Mouse (Mus musculus) layer of hippocampus, adult 2 months (tissue): ENCODE data around the gene Tmed2. TPM values are rescaled to one million over a fixed set of nuclear protein-coding genes. Genes with fewer than 3 reads are reported as not detected.
"Not testable (repeated sequence)": the region's sequence is repeated elsewhere in the genome, so short reads cannot be mapped to it uniquely, and the experiment has no call there.

ENCODE experiments used
- DNase-seq, 2 experiments: peaks; one replicate each; pipeline ENCODE4 v3.0.0; 2022; ENCODE audit warnings: low spot score in 2 of 2
- H3K27ac ChIP-seq: fragments of 200-600 bp; 2 replicates; pipeline ENCODE4 v1.8.1; 2022
- H3K4me3 ChIP-seq: fragments of 200-600 bp; 2 replicates; pipeline ENCODE4 v1.8.1; 2022; ENCODE audit warnings: mild to moderate bottlenecking
- CTCF ChIP-seq: fragments of 200-600 bp; conservative IDR thresholded peaks from 2 replicates; pipeline ENCODE4 v1.8.1; 2022; ENCODE audit warnings: antibody characterized with exemption, mild to moderate bottlenecking, moderate library complexity
- total RNA-seq, 2 experiments: library from RNA; stranded (reverse); gene quantifications; 2 replicates each; pipeline ENCODE4 v1.2.3; 2021

Tmed2 gene
- total RNA-seq, 2 experiments from 2014 or later = 97.4 to 99.3 TPM

DNA sequence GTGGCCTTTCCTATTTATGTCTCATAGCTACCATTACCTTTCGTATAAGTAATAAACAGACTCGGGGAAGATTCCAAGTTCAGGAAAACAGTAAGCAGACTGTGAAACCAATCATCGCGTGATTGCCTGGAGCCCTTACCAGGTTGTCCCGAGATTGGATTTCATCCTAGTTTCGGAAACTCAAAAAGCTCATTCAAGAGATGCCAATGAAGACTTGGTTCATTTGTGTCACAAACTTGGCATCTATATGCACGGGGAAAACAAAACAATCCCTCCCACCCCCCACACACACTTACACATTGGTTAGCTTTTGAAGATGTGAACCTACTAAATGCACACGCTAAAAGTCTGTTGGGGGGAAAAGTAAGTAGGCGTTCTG lies 11.6 kb downstream of the Tmed2 start:
- DNase-seq = no peak
- peak overlapping the region; percentile 91 for H3K27ac ChIP-seq
- TF ChIP-seq CTCF = no peak
- peak overlapping the region; percentile 87 for H3K4me3 ChIP-seq

DNA sequence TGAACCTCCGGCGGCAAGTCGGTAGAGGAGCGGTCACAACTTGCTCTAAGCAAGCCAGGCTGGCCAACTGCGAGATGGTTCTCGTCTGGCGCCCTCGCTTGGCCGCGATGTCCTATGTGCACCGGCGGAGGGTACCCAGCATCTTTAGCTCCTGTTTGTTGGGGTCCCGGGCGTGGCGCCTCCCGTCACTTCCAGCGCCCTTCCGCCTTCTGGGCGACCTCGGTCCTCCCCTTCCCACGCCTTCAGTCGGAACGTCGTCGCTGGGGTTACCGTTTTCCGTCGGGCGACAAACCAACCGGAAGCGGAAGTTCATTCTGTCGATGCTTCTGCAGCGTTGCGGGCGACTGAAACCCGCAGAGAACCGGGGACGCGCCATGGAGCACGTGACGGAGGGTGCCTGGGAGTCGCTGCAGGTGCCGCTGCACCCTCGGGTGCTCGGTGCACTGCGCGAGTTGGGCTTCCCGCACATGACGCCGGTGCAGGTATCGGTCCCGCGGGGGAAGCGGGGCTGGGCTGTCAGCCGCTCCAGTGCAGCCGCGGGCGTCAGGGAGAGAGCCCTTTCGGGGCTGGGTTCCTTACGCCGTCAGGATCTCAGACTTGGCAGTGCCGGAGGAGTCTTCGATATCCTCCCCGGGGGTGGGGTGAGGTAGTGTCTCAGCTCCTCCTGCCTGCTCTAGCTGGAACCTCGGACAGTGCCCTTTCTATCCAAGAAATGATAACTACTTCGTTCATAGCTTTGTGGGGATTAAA lies 12.2 kb downstream of the Tmed2 start, which contains the start of gene Ddx55:
Gene Ddx55 (plus strand): TSS at position 307 of the 750 bp plus-strand sequence.
- Histone ChIP-seq H3K27ac (peak within 1 kb of the TSS; percentile 91), H3K4me3 (peak within 1 kb of the TSS; percentile 87)
- peak; percentile 90 to 92 for DNase-seq
- TF ChIP-seq CTCF = peak; percentile 19; the same call in 1 of the 2 replicates

DNA sequence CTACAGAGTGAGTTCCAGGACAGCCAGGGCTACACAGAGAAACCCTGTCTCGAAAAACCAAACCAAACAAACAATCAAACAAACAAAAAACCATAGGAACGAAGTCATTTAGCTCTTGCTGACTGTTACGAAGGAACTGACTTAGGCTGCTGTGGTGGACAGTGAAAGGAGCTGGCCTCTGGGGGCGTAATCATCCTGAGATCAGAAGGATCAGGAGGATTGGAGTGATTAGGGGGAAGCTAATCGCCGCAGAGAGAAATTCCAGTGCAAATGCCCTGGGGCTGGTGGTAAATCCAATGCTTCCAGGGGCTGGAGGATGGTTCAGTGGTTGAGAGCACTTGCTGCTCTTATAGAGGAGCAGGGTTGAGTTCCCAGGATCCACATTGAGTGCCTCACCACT lies 13.1 kb downstream of the Tmed2 start:
- TF ChIP-seq CTCF = no peak
- no peak overlapping the region for H3K27ac ChIP-seq
- H3K4me3 ChIP-seq = peak overlapping the region; percentile 87
- no peak for DNase-seq

DNA sequence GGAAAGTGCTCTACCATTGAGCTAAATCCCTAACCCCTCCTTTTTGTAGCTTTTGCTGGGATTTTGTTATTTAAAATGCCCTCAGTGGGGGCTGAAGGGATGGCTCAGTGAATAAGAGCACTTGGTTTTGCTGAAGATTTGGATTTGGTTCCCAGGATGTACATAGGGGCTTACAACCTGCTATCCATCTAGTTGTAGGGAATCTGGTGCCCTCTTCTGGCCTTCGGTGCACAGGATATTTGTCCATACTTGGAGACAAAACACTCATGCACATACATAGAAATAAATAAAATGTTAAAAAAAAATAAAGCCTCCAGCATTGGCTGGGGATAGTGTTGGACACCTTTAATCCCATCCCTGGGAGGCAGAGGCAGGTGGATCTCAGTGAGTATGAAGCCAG lies 14.7 kb downstream of the Tmed2 start:
- no peak for DNase-seq
- peak; percentile 71 for TF ChIP-seq CTCF
- no peak overlapping the region for H3K27ac ChIP-seq
- no peak overlapping the region for H3K4me3 ChIP-seq

DNA sequence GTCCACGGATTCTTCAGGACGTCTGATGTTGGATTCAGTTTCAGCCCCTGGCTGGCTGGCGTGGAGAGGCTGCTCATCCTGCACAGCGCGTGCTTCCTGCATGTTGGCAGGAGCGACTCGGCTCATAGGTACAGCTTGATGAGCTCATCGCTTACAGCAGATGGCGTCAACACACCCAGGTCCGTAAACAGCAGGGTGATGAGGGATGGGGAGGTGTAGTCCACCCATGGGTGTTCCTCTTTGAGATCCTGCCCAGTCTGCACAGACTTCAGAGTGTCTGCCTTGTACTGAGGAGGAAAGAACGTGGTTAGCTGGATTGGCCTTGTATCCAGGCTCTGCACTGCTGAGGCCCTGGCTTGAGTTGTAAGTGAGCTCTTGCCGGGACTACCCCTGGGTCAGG lies 30.6 kb downstream of the Tmed2 start:
- TF ChIP-seq CTCF = no peak
- H3K27ac ChIP-seq = peak overlapping the region; percentile 75
- no peak overlapping the region for H3K4me3 ChIP-seq
- peak; percentile 67 to 83 for DNase-seq

DNA sequence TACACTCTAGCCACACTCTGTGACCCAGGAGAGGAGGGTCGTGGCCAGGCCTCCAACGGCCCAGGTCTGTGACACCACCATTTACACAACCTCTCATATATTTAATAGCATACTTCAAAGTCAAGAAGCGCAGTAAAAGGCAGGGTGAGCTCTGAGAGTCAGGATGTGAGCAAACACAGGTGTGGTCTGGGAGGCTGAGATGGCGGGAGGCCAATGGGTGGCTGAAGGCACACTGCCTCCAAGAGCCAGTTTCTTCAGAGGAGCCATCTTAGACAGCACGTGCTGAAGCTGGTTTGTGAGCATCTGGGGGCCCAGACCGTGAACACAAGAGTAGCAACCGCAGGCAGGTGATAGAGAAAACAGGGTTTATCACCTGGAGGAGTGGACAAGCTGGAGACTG lies 35.0 kb downstream of the Tmed2 start:
- no peak overlapping the region for H3K4me3 ChIP-seq
- no peak overlapping the region for H3K27ac ChIP-seq
- DNase-seq = no peak
- TF ChIP-seq CTCF = no peak

DNA sequence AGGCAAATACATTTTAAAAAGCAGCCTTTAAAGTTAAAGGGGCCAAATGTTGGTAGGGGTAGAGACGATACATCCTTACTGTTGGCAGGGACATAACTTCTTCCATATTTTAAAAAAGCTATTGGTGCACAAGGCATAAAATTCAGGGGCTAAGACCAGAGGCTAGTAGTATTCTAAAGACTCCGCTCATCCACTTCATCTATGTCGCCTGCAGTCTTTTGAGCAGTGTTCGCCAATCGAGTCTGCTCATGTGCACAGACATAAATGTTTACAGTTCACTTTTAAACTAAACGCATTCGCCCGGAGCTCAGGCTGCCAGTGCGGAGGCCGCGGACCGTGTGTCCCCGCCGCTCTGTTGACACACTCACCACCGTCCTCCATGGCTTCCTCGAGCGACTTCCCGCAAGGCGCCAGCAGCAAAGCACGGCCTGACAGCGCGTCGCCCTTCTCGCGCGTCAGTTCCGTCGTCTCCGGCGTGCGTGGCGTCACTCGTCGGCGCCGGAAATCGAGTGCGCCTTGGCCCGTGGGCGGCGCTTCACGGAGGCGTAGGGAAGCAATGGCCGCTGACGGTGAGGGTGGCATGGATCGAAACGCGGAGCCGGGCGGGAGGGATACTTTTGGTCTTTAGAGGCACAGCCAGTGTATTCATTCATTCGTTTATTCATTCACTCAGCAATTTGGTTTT lies 38.3 kb downstream of the Tmed2 start, which contains the start of the genes Eif2b1 and Gtf2h3:
Gene Eif2b1 (minus strand): TSS at position 499 of the 685 bp plus-strand sequence.
Gene Gtf2h3 (plus strand): TSS at position 508 of the 685 bp plus-strand sequence.
- TF ChIP-seq CTCF = no peak
- Histone ChIP-seq H3K4me3 (peak within 1 kb of the TSS; percentile 83), H3K27ac (peak within 1 kb of the TSS; percentile 90)
- peak; percentile 93 to 96 for DNase-seq

DNA sequence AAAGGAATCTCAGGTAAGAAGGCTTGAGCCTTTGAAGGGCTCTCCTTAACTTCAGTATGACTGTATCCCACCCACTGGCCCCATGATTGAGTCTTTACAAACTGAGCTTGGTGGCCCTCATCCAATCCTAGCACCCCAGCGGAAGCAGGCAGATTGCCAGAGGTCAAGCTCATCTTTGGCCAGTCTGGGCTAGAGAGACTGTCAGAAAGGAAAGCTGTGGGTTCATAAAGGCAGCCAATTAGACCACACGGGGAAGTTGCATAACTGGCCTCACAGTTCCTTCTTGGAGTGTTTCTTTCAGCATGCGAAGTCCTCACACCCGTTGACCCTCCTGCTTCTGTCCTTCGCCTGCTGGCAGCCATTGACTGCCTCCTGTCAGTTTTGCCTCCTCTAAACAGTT lies 42.0 kb downstream of the Tmed2 start:
- no peak overlapping the region for H3K4me3 ChIP-seq
- H3K27ac ChIP-seq = no peak overlapping the region
- TF ChIP-seq CTCF = no peak
- no peak for DNase-seq

DNA sequence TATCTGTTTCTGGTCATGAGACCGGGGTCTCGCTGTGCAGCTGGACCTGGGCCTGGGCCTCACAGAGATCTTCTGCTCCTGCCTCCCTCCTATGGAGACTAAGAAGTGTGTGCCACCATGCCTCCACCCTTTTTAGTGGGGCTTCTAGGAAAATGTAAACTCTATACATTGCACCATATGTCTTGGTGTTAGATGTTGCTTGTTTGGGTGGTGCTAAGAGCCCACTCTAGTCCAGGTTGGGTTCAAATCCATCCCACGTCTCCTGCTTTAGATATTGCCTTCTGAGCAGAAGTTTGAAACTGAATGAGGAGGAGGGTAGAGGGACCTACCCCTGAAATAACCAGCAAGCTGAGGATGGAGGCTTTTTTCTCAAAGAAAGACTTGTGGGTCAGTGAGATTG lies 52.3 kb downstream of the Tmed2 start:
- no peak for TF ChIP-seq CTCF
- no peak for DNase-seq
- Histone ChIP-seq H3K4me3 (no peak overlapping the region), H3K27ac (no peak overlapping the region)

DNA sequence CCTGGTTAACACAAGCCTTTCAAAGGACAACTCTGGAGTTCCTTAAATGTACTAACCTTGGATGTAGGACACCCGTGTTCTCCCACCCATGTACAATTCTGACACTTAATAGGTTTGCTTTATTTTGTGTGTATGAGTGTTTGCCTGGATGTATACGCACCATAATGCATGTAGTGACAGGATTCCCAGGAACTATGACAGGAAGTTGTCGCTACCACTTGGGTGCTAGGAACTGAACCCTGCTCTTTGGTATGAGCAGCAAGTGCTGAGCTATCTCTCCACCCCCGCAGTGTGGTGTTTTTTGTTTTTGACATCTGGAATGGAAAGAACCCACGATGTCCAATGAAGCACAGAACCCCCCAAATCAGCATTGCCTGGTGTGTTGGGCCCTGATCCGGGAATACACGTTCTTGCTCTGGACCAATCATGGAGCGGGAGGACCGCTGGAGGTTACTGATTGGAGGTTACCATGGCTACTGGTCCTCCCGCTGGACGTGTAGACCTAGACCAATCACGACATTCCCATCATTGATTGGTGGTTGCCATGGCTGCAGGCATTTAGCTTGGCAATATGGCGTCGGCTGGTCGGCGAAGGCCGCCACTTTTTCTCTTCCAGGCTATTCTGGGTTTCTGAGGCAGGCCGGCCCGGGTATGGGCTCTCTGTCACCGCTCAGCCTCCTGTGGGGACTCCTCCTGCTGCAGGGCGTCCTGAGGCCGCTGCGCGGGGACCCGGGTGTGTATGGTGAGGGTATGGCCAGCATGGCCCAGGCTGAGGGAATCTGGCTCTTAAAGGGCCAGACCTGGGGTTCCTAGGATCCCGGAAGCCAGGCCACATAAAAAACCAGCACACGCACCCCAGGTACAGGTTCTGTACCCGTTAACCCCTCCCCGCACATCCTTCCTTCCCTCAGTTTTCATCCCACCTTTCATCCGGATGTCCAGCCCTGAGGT lies 58.0 kb downstream of the Tmed2 start:
- TF ChIP-seq CTCF = no peak
- H3K4me3 ChIP-seq = peak overlapping the region; percentile 98
- DNase-seq = peak; percentile 91 to 97
- peak overlapping the region; percentile 86 for H3K27ac ChIP-seq

DNA sequence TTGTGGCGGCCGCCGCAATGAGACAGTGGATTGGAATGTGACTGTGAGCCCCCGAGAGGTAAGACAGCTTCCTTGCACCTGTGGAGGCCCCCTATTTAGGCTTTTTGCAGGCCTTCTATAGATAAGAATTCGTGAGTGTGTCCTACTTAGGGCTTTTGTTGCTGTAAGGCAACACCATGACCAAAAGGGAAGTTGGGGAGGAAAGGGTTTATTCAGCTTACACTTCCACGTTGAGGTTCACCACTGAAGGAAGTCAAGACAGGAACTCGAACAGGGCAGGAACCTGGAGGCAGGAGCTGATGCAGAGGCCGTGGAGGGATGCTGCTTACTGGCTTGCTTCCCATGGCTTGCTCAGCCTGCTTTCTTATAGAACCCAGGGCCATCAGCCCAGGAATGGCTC lies 59.2 kb downstream of the Tmed2 start:
- DNase-seq, H3K27ac ChIP-seq: not testable (repeated sequence)
- peak overlapping the region; percentile 98 for H3K4me3 ChIP-seq

Other genes with a start within 250 kb of the Tmed2 start
- gene Mphosph9, start 212.7 kb upstream of the Tmed2 start, total RNA-seq = 10 to 100 TPM; 18.9 to 19.3 TPM
- 10 to 100 TPM; 14.5 to 15.4 TPM for gene 2810006K23Rik, start 212.6 kb upstream of the Tmed2 start, total RNA-seq
- gene Cdk2ap1, start 177.6 kb upstream of the Tmed2 start, total RNA-seq = 10 to 100 TPM; 83.6 TPM
- 100 to 1,000 TPM; 157 to 166 TPM for gene Sbno1, start 114.7 kb upstream of the Tmed2 start, total RNA-seq
- 10 to 100 TPM; 55.8 to 70.3 TPM for gene Kmt5a, start 100.8 kb upstream of the Tmed2 start, total RNA-seq
- gene Rilpl2, start 62.3 kb upstream of the Tmed2 start, total RNA-seq = 10 to 100 TPM; 19.3 TPM
- 10 to 100 TPM; 25.7 to 25.9 TPM for gene Snrnp35, start 57.6 kb upstream of the Tmed2 start, total RNA-seq
- gene Rilpl1, start 9.3 kb upstream of the Tmed2 start, total RNA-seq = 10 to 100 TPM; 69.1 to 78.2 TPM
- 10 to 100 TPM; 27.4 to 32.6 TPM for gene Ddx55, start 12.2 kb downstream of the Tmed2 start, total RNA-seq
- 10 to 100 TPM; 36.7 to 36.8 TPM for gene Eif2b1, start 38.4 kb downstream of the Tmed2 start, total RNA-seq
- 10 to 100 TPM; 31.7 to 35.7 TPM for gene Gtf2h3, start 38.4 kb downstream of the Tmed2 start, total RNA-seq
- gene Atp6v0a2, start 87.9 kb downstream of the Tmed2 start, total RNA-seq = 10 to 100 TPM; 54.3 to 63.9 TPM
- under 1 TPM; 0.32 to 0.38 TPM for gene Dnah10, start 184.4 kb downstream of the Tmed2 start, total RNA-seq